Mouse (Mus musculus) T-helper 1 cell (primary cell): ENCODE results near the gene Rbm6.

Experiments used
- in situ Hi-C: fragments of 300-600 bp; cut with MboI, MseI; formaldehyde crosslinking; loops from one replicate; pipeline ENCODE4 v1.15.1; 2025; ENCODE audit warnings: high pct_unique_total_duplicates

Gene Rbm6

DNA sequence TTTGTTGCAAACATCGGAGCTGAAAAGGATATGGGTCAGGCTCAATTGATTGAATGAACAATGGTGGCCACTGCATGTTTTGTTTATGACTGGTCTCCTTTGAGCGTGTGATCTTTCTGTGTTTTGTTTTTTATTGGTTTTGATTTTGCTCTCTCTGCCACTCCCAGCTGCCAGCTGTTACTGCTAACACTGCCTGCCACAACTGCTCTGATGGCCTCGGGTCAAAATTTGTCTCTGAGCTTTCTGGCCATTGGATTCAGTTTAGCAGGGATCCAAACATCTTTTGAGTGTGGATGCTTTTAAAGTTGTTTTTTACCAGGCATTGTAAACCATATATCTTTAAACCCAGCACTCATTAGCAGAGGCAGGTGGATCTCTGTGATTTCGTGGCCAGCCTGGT, 7.4 kb upstream of the Rbm6 start:
- in situ Hi-C loops, result no loop called here

DNA sequence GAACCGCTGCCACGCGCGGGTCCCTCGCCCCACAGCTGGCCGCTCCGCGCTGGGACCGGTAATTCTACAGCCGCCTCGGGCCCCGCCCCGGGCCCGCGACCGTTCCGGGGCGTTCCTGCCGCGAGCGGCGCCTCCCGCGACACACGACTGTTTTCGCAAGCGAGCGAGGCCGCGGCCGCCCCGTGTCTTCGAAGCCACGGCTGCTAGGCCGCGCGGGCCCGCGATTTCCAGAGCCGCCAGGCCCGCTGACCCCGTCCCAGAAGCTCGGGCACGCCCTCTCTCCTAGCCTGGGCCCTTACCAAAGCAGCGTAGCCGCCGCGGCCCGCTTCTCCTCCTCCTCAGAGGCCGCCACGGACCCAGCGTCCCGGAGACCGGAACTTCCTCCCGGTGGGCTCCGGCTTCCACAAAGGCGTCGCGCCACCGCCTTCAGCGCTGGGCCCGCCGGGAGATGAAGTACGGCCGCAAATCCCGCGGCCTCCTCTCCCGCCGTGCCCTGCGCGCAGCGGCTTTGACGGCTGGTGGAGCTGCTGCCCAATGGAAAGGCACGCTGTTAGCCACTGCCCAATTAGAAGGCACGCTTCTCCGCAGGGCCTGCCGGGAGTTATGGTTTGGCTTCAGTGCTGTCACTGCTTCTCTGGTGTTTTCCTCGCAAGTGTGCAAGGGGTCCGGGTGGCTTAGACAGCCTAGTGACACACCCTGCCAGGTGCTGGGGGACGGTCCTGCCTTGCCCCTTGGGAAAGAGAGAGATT, 513 bp downstream of the Rbm6 start:
- in situ Hi-C loops, result no loop called here

DNA sequence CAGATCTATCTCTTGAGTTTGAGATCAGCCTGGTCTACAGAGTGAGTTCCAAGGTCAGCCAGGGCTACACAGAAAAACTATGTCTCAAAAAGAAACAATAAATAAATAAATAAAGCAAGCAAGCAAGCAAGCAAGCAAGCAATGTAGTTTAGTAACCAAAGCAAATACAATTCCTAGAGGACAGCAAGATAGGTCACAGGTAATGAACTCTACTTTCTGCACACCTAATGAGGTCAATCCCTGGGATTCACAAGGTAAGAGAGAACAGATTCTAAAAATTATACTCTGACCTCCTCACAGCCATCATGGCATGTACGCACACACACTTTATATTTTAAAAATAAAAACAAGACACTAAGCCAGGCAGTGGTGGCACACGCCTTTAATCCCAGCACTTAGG, 7.0 kb downstream of the Rbm6 start:
- in situ Hi-C loops, result no loop called here

DNA sequence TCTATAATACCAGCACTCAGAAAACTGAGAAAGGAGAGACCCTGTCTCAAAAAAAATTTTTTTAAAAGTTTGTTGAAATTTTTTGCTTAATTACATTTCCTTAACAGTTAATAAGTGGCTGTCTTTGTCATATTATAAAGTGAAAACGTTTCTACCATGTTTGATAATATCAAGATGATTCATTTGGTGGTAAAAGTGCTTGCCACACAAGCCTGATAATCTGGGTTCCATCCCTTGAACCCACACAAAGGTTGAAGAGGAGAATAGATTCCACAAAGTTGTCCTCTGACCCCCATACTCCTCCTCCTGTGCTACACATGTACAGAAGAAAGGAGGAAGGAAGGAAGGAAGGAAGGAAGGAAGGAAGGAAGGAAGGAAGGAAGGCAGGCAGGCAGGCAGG, 8.5 kb downstream of the Rbm6 start:
- in situ Hi-C loops, result no loop called here

DNA sequence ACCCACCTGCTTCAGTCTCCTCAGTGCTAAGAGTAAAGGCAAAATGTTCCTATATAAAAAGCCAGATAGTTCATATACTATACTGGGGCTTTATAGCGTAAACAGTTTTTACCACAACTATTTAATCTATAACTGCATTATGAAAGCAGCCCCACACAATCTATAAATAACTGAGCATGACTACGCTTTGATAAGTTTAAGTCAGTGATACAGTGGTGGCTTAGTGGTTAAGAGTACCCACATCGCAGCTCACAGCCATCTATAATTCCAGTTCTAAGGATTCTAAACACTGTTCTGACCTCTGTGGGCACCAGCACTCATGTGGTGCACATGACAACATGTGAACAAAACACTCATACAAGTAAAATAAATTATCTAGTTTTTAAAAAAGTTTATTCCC, 14.7 kb downstream of the Rbm6 start:
- in situ Hi-C loops, result no loop called here

DNA sequence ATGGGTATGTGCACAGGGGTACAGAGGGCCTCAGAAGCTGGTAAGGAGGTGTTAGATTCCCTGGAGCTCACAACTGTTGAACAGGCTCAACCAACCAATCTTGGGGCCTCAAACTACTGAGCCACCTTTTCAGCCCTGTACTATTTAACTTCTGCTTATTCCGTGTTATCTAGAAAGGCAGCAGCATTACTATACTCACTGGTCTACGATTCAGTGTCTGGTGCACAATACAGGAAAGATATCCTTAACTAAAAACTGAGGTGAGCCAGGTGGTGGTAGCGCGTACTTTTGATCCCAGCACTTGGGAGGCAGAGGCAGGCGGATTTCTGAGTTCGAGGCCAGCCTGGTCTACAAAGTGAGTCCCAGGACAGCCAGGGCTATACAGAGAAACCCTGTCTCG, 24.1 kb downstream of the Rbm6 start:
- in situ Hi-C loops, result no loop called here

DNA sequence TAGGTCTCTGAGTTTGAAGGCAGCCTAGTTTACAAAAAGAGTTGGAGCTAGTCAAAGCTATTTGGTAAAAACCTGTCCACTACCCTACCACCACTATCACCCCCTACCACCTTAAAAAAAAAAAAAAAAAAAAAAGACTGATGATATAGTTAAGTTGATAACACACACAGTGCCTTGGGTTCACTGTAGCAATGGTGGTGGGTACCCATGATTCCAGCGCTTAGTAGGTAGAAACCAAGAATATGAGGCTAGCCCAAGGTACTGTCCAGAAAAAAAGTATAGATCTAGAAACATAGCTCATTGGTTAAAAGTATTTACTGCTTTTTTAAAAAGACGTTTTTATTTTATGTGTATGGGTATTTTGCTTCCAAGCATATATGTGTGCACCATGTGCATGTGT, 30.3 kb downstream of the Rbm6 start:
- in situ Hi-C loops, result no loop called here

DNA sequence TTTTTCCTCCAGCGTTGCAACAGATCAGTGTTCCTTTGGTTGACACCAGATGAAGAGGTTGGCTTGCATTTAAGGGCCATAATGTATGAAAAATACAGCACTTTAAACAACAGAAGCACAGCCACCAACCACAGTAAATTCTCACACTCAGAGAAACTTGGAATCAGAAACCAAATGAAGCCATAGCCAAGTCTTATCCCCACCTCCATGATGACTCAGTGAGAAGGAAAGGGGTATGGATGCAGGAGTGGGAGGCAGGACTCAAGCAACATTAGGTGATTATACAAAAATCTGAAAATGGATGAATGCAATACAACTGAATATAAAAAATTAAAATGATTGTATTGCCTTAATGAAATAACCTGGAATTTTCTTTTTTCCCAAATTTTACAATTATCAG, 34.2 kb downstream of the Rbm6 start:
- in situ Hi-C loops, result no loop called here

DNA sequence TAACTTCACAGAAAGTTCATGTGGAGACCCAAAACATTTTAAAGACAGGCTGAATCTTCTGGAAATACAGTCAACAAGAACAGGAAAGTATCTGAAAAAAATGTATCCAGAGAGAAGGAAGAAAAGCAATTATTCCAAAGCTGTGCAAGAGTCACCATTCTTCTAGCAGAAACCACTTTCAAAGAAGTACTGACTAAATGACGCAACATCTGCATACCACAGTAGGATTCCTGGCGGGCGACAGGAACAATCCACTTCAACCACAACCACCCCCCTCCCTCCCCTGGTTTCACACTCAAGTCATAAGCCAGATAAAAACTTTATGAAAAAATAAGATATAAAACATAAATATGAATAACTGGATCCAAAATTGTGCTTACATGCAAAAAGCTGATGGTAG, 39.2 kb downstream of the Rbm6 start:
- in situ Hi-C loops, result no loop called here

DNA sequence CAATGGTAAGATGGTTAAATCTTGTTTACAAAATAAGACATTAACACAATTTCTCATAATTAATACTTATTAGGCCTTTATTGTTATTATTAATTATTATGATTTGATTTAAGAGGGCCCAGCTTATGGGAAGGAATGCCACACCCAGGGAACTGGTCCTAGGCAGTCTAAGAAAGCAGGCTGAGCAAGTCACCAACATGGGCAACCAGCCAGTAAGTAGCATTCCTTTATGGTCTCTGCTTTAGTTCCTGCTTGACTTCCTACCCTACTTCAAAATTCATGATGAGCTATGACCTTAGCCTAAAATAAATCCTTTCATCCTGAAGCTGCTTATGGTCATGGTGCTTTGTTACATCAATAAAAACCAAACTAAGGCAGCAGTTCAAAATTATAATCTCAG, 41.3 kb downstream of the Rbm6 start:
- in situ Hi-C loops, result no loop called here

DNA sequence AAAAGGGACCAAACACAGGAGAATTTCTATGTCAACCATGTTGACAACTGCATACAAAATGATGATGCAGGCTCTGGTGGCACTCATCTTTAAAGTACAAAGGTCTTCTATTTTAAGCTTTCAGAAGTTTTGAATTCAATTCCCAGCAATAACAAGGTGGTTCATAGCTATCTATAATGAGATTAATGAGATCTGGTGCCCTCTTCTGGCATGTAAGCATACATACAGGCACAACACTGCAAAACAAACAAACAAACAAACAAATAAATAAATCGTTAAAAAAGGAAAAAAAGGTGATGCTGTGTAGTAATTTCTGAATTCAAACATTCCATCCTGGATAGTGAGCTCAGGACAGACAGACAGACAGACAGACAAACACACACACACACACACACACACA, 60.9 kb downstream of the Rbm6 start:
- in situ Hi-C loops, result no loop called here

DNA sequence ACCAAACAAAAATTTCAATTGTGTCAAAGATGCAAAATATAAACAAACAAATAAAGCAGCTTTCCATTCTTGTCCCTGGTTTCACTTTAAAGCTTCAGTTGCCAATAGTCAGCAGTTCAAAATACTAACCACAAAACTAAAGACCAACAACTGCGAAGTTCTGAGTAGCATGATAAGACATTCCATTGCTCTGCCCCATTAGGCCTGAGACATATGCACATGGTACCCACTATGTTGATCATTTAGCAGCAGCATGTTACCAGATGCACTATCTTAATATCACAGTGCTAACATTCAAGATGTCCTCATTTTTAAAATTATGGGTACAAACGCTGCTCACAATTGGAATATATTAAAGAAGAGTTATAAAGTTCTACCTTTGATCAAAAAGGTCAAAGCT, 62.1 kb downstream of the Rbm6 start:
- in situ Hi-C loops, result no loop called here

DNA sequence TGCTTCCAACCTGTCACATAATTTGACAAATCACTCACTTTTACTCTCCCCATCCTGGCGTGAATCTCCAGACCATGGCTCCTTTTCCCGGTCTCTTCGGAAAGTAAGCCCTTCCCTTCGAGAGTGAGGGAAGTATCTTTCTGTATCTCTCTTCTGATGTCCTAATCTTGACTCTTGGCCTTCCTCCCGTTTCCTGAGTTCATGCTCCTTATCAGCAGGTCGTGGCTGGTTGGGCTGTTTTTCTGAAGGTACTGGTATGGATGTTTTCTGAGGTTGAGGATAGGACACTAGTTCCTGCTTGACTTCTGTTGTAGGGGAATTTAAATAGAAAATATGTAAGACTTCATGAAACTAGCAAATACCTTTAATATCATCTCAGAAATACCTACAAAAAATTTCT, 81.3 kb downstream of the Rbm6 start:
- in situ Hi-C loops, result no loop called here

DNA sequence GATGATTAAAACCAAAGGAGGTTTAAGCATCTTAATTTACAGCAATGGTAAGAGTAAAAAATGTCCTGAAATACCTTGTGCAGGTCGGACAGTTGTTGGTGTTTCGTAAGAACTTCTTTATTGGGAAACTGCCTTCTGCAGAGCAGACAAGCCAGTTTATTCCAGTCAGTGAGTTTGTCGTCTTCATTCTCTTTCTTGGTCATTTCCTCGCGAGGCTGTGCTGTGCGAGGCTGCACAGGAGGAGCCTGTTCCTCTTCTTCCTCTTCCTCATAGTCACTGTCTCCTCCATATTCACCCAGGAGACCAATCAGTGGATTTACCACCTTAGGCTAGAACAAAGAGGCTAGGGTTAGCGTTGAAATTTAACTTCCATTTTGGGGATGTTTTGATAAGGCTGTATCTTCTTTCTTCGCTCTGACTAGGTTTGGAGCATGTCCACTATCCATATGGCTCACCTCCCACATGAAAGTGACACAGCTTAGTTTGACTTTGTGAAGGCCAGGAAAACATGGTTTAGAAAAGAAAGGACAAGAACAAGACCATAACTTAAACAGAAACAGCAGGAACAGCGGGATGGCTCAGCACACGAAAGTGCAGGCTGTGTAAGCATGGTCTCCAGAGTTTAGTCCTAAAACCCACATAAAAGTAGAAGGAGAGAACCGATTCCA, 90.4 kb downstream of the Rbm6 start:
- in situ Hi-C loops, result loop anchor here (5.0 kb wide), 1 partner anchor 35 kb away; no protein-coding TSS in a partner anchor

DNA sequence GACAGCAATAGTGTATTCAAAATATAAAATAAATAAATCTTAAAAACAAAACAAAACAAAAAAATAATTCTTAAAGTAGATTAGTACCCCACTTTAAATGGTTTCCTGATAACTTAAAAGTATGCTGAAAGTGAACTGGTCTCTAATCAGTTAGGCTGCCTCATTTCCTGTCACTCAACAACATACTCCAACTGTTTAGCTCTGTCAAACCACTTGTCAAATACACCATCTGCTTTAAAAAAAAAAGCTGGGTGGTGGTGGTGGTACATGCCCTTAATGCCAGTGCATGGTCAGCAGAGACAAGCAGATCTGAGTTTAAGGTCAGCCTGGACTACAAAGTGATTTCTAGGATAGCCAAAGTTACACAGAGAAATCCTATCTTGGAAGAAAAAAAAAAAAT, 96.2 kb downstream of the Rbm6 start:
- in situ Hi-C loops, result no loop called here

DNA sequence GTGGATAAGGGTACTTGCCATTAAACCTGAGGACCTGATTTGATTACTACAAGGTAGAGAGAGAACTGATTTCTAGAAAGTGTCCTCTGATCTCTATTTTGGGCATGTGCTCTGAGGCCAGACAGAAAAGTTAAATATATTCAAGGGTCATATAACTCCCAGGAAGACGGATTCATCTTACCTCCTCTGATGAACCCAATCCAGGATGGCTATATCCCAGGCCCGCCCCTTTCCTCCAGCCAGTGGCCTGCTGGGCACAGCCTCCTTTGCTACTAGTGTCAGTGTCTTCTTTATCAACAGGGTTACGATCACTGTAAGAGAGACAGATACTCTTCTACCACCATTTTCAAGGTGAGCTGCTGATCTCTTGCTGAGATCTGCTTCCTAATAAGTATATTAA, 98.6 kb downstream of the Rbm6 start:
- in situ Hi-C loops, result loop anchor here (25.0 kb wide), 1 partner anchor 937 kb away; no protein-coding TSS in a partner anchor

DNA sequence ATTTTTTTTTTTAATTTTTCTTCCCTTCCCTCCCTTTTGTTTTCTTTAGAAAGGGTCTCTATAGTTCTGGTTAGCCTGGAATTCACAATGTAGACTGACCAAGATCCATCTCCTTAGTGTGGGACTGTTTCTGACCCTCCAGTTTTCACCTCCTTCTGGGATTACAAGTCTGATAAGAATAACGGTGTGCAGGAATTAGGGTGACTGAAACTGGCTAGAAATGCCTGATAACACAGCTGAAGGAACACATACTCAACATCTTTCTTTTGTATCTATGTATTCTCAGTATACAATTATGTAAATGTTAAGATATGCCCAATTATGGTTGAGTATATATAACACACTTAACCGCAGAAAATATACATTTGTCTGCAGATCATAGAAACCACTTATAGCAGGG, 101.3 kb downstream of the Rbm6 start:
- in situ Hi-C loops, result loop anchor here (25.0 kb wide), 1 partner anchor 934 kb away; no protein-coding TSS in a partner anchor

DNA sequence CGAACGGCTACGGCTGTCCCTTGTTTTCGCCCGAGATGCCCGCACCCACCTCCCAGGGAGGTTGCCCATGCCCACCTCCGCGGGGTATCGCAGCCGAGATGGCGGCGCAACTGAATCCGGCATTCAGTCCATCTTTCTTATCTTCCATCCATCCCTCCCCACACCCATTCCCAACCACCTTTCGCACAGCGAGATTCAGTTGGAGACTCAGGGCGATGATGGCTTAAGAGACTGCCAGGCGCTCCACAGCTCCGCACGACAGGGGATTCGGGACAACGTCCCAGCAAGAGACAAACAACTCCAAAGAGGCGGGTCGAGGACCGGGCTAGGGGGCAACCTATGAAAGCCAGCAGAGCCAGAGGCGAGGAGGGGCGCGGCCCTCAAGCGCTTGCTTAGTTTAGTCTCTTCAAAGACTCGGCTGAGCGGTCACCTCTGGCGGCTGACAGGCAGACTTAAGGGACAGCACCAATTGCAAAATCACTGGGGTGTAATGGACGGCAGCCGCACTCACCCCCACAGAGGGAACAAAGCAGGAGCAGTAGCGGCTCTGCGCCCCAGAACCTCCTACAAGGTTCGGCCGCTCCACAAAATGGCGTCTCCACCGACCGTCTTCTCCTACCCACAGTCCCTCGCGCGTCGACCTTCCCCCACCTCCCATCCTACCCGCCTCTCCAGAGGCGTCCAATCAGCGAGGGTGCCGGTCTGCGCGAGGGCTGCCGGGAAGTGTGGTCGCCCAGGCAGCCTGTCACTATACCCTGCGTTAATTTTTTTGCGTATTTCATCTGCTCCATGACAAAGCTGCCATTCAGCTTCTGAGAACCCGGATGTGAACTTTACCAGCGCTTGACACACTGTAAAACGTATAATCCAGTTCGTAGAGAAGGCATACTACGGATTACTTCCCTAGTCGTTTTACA, 102.4 kb downstream of the Rbm6 start, which contains the start of gene Rbm5:
TSS of gene Rbm5 (minus strand) at position 623 of the 917 bp plus-strand sequence.
- in situ Hi-C loops, result loop anchor here (25.0 kb wide), 1 partner anchor 933 kb away; no protein-coding TSS in a partner anchor

DNA sequence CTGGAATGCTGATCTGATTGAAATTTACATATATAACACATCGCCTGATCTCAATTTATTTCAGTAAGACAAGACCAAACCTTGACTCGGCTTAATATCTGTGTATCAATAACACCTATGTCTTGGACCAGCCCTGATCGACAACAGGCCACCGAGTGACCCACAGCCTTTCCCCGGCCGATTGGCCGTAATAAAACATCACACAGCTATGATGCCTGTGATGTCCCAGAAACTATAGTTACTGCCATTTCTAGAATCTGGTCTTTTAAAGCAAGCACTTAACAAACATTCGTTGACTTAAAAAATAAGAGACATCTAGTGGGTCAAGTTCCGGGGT, 103.0 kb downstream of the Rbm6 start:
- in situ Hi-C loops, result loop anchor here (25.0 kb wide), 1 partner anchor 933 kb away; no protein-coding TSS in a partner anchor

DNA sequence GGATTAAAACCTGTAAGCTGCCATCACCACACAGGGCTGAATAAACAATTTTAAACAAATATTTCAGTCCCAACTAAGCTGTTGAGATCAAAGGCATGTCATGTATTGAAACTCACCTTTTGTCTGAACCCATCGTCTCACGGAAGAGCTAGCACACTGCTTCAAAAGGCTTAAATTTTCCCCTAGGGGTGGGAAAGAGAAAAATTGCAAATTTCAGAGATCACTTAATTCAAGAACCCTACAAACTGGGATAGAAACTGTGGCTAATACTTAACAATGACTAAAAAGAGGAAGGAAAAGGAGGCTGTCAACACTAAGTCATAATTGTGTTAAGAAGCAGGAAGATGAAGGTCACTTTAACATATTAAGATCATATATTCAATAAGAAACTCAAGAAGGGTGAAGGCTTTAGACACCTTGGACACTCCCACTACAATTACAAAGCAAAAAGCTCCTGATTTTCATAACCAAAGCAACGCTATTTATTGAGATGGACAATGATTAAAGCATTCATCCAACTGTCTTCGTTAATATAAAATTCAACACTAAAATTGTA, 103.5 kb downstream of the Rbm6 start:
- in situ Hi-C loops, result loop anchor here (10.0 to 25.0 kb wide), 2 partner anchors 765 to 932 kb away; no protein-coding TSS in a partner anchor

DNA sequence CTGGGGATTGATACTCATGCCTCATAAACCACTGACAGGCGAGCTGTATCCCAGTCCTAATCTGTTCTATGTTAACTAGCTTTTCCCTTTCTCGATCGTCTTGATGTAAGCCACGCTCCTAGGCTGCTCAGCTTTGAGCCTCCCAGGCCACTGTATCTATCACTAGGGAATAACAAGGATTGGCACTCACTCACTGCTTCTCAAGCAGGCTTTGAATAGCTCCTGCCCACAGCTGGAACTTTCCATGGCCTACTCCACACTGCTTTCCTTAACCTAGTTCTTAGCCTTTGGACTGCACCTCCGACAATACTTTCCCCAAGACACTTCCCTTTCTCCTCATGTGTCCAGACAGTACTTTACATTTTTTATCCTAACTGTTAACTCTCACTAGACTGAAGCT, 104.2 kb downstream of the Rbm6 start:
- in situ Hi-C loops, result loop anchor here (10.0 to 25.0 kb wide), 2 partner anchors 766 to 932 kb away; no protein-coding TSS in a partner anchor

DNA sequence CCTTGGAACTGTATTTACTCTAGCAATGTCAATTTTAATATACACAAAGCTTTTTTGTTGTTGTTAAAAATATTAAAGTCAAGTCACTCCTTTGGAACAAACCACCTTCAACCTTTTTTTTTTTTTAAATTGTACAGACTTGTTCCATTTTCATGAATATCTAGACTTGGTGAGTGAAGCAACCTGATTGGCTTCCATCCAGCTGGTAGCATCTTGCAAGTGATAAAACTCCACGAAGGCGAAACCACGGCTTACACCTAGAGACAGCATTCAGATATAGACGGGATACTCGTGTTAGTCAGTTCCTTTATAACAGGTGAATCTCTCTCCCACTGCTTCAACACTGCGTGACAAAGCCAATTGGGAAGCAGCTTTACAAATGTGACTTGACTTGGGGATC, 113.4 kb downstream of the Rbm6 start:
- in situ Hi-C loops, result loop anchor here (25.0 kb wide), 1 partner anchor 922 kb away; no protein-coding TSS in a partner anchor
